Mouse (Mus musculus): ENCODE measurements at regions not wholly inside any gene's neighbourhood (a gene's known extent, or its start where the extent isn't known, plus 50 kb on each side); places are given as distances from the start of the nearest gene placed in this dataset.

DNA sequence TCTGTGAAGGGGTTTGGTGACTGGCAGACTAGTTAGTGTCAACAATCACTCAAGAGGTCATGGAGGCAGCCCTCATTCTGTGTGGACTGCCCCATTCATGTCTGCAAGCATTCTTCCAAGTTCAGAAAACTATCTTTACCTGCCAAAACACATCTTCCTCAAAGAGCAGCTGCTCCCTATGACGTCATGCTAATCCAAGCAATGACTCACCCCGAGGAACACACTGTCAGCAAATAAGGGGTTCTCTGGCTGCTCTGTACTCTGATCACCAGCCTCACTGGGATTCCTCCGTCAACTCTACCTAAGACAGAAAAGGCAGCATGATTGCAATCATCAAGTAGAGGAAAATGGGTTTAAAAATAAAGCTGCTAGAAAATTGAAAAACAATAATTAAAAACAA is 165.4 kb upstream of the Nabp1 start:
- DNase-seq = no peak

- DNase-seq = no peak
Measured at GRCm38 (mm10) chr1:51638519-51639302, 160.5 kb upstream of the Nabp1 start.

- no peak for DNase-seq
Measured at GRCm38 (mm10) chr1:51635881-51636515, 157.8 kb upstream of the Nabp1 start.

DNA sequence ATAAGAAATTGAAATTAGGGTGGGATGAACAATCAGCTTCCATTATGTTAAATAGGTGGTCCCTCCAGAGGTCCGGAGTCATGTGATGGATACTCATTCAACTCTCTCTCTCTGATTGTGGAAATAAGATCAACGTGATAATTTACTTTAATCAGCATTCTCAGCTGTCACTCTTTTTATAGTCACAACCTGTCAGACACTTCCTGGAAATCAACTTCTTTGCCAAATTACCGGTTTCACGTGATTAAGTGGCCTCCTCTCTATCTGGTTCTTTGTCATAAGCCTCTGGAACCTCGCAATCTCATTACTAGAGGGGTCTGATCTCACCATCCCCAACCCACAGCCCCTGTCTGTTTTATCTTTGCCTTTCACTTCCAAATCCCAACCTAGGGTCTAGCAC is 155.6 kb upstream of the Nabp1 start:
- no peak for DNase-seq

DNA sequence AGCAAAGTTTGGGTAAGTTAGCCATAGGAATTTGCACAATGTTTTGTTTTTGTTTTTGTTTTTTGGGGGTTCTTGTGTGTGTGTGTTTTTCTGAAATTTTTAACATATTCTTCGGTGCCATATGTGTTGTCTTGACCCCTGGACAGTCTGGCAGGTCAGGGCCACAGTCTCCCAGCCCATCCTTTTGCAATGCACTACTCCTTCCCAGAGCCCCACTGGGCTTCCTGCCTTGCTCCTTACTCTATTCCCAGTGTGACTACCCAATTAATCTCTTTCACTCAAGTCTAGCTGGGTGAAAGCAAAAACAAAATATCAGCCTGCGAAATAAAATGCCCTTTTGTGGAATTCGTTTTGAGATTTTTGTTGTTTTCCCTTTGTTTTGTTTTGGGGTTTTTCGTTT is 154.6 kb upstream of the Nabp1 start:
- no peak for DNase-seq

- DNase-seq = no peak
Measured at GRCm38 (mm10) chr1:51629848-51630247, 151.6 kb upstream of the Nabp1 start.

GRCm38 (mm10) chr1:51628137-51628793 is 150.0 kb upstream of the Nabp1 start:
- DNase-seq = no peak

GRCm38 (mm10) chr1:51626303-51626702 is 148.1 kb upstream of the Nabp1 start:
- no peak for DNase-seq

GRCm38 (mm10) chr1:51625079-51625478 is 146.9 kb upstream of the Nabp1 start:
- DNase-seq = no peak

- no peak for DNase-seq
Measured at GRCm38 (mm10) chr1:51624551-51624950, 146.3 kb upstream of the Nabp1 start.

GRCm38 (mm10) chr1:51622986-51623385 is 144.8 kb upstream of the Nabp1 start:
- no peak for DNase-seq

GRCm38 (mm10) chr1:51622181-51622862 is 144.1 kb upstream of the Nabp1 start:
- no peak for DNase-seq

- DNase-seq = no peak
Measured at GRCm38 (mm10) chr1:51621062-51621461, 142.8 kb upstream of the Nabp1 start.

DNA sequence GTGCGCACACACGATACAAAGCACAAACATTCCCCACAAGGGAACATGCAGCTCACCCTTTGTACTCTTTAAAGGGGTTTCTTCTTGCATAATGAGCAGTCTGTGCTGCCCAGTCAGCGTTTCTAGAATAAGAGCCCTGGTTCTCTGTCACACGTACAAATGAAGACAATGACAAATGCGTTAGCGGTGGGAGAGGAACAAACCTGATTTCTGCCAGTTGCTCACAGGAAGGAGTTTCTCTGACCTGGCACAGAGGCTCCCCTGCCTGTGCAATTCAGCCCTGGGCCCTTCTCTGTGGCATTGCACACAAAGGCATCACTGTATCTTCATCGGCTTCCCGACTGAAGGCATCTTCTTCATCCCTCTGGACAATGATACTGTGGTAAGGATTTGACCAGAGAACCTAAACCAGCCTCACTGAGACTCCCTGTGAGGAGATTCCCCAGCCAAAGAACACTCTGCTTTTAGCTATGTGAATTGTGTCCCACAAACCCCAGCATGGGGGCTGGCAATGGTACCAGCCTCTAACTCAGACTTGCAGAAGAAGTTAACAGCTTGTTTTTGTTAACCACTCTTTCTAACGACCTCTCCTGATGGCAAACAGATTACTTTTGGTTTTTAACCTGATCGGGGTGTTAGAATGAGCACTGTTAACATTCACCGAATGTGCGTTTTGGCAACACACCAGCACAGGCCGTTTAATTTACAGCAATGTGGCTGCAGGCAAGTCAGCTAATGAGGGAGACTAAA is 139.5 kb upstream of the Nabp1 start:
- no peak for DNase-seq

GRCm38 (mm10) chr1:51616091-51616490 is 137.9 kb upstream of the Nabp1 start:
- no peak for DNase-seq

GRCm38 (mm10) chr1:51615523-51615922 is 137.3 kb upstream of the Nabp1 start:
- DNase-seq = peak; percentile 68

GRCm38 (mm10) chr1:51614700-51615099 is 136.5 kb upstream of the Nabp1 start:
- no peak for DNase-seq

- no peak for DNase-seq
Measured at GRCm38 (mm10) chr1:51609295-51609694, 131.1 kb upstream of the Nabp1 start.

DNA sequence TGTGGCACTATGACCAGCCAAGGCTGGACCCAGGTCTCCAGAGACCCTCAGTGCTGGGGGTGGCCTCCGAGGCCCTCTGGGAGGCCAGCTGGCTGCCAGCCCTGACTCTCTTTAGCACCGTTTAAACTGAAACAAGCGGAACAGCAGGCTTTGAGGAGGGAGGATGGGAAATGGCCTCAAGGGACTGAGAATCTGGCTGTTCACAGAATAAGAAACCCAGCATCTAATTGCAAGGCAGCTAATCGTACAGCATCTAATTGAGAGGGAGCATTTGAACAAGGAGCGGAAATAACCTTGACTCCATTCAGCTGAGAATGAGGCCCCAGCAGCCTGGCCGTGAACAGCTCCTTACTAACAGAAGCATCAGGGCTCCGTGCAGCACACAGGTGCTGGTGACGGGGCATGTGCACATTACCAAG is 129.2 kb upstream of the Nabp1 start:
- DNase-seq = no peak

DNA sequence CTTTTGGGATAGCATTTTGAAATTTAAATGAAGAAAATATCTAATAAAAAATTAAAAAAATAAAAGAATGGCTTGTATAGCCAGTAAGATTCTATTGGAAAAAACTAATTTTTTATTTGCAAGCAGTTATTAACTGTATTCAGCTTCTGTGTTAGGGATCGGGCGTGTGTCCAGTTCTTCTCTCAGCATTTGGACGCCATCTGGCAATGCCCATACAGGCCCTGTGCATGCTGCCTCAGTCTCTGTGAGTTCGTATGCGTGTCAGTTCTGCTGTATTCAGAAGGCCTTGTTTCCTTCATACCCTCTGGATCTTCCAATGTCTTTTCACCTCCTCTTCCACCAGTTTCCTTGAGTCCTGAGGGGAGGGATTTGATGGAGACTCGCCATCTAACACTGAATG is 123.8 kb upstream of the Nabp1 start:
- DNase-seq = no peak

GRCm38 (mm10) chr1:51600425-51600824 is 122.2 kb upstream of the Nabp1 start:
- DNase-seq = peak; percentile 70

DNA sequence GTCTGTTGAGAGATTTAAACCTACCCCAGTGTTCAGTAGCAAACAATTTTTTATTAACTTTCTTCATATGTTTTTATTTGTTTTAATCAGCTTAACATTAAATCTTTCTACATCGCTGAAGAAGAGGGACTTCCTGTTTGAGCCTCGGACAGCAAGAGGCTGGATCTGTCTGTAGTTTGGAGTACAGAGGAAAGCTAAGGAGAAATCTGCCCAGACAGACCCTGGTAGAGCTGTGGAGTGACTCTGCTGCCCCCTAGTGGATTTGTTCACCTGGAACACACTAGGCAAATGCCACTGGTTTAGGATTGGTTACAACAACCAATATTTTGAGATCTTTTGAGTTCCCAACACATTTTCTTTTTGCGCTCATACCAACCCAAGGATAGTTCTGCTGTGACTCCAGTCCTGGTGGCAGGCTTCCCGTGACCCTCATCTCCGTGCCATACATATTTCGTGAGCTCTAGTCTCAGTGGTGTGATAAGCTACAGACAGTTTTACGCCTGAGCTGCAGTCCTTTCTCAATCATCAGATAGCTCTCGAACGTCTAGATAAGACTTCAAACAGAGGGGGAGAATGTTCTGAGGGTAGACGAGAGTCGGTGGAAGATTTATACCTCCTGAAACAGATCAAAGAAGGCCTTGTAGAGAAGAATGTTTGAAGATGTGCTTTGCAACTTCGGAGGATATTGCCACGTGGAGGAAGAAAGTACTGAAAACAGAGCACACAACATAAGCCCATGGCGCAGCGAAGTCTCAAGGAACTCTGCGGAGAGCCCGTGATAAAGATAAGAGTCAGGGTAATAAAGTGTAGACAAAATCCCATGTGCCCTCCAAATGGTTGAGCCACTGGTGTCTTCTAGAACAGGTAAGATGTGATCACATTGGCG is 119.0 kb upstream of the Nabp1 start:
- DNase-seq = peak; percentile 91

Data from thymus, postnatal 14 days (tissue).